Mouse (Mus musculus) 3T3-L1 (cell line): ENCODE measurements at regions not wholly inside any gene's neighbourhood (a gene's known extent, or its start where the extent isn't known, plus 50 kb on each side); places are given as distances from the start of the nearest gene placed in this dataset.
"Not testable (repeated sequence)": the region's sequence is repeated elsewhere in the genome, so short reads cannot be mapped to it uniquely, and the experiment has no call there.

Experiments
- DNase-seq: peaks from one replicate; pipeline ENCODE4 v3.0.0-alpha.2; 2015; ENCODE audit warnings: low read depth, low spot score

DNA sequence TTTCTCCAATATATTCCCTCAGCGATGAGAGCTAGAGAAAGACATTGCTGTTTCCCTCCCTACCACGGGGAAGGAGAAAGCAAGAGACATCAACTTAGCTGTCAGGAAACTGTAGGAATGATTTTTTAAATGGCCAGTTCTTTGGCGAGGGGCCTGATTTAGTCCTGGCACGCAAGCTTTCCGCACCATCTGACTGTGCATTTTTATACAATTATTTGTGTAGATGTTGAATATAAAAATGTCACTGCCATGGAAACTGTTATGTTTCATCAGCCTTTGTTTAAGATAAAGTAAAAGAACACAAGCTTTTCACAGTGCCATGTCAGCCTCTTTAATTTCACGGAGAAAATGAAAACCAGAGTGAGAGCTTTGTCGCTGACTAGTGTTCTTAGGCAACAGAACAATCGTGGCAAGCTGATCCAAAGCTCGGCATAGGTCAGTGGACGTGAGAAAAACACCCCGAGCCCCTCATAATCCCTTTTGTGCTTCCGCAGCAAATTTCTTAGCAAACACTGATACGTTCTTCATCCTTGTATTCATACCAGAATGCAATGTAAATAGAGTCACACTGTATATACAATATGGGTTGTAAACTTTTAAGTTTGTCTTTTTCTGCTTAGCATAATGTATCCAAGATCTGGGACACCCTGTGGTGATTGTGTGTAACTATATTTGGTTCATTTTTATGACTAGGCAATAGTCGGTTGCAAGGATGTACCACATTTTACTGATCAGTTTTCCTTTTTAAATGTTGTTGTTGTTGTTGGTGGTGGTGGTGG, 79.9 kb upstream of the Tars start:
- DNase-seq = no peak

DNA sequence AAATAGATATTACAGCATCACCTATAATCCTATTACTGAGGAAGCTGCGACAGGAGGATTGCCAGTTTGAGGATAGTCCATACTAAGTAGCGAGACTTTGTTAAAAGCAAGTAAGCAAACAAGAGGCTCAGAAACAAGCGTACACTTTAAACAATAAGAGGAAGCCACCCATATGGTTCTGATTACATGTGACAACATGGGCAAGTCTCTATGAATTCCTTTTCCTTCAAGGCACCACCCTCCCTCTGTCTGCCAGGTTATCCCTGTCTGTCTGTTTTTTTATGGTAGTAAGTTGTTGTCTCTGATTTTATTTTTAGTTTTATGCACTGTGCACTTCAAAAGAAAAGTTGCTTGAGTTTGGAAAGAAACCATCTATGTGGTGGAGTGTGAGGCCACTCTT, 76.8 kb upstream of the Tars start:
- DNase-seq = peak; percentile 70

DNA sequence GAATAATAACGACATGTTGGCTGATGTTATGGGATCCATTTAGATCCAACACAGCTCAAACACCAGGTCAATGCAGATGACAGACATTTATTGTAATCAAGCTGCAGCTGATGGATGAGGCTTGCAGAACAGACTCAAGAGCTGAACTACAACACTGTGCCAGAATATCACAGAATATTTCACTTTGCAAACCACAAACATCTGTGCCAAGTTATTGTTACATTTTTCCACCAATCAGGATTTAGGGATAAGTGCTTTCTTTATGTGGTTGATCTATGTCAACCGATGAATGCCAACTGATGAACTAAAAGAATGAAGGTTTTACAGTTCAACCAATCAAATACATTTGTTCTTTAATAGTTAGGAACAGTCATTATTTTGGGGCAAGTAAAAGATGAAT, 63.9 kb upstream of the Tars start:
- DNase-seq = peak; percentile 80

DNA sequence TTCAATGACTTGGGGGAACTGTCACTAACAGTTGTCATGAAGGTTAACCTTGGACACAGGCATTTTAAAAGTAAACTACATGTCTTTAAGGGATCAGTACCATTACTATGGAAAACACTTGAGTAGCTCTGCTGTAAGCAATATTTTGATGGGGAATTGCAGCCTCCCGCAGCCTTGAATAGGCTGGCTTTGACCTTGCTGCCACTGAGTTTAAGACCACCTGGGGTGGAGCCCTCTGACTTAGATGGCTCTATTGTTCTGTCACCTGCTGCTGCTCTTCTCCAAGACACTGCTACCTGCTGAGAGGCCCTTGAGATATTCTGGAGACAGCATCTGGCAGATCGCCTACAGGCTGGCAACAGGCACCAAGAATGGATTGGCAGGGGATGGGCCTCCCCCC, 62.1 kb upstream of the Tars start:
- DNase-seq = not testable (repeated sequence)

DNA sequence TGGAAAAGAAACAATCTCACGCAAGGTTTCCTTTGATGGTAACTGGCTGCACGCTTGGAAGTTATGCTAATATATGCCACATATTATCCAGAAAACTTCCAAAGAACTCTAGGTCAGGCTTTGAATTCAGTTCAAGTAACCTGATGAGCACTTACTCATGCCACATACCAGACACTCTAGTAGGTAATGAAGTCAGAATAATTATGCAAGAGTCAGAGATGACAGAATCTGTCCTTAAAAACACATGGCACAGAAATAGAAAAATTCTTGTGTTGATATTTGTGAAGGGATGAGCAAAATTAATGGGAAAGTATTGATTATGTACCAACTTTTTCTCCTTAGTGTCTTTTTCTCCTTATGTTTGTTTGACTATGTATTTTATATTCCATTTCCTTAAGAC, 59.8 kb upstream of the Tars start:
- DNase-seq = no peak

DNA sequence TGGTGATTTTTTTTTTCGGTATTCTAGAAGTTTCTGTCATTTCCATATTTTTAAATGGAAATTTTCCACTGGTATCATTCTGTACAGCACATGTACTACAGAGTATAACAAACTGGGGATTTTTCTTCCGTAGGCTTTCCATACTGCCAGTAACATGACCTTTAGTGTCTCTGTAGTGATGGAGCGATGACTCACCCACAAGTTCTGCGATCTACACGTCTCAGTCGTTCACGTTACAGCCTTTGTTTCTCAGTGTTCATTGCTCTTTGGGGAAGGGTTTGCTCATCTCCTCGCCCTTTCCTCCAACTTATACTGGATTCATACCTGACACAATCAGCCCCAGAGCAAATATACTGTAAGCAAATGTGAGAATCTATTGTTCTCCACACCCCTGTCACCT, 57.8 kb upstream of the Tars start:
- peak; percentile 77 for DNase-seq

DNA sequence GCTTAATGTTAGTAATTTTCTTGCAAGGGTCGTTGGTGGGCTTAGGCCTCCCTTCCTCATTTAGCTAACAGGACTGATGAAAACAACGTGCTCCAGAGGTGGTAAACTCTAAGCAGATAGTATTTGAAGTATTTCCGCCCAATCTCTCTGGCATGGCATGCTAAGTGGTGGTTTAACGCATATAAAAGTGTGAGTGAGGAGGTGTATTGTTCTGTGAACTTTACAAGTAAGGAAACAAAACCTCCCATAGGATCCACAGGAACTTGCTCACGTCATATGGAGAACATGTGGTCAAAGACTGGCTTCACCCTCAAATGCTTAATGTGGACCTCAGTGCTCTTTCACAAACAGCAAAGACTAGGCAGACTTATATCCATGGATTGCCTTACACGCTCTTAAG, 56.5 kb upstream of the Tars start:
- DNase-seq = peak; percentile 28

DNA sequence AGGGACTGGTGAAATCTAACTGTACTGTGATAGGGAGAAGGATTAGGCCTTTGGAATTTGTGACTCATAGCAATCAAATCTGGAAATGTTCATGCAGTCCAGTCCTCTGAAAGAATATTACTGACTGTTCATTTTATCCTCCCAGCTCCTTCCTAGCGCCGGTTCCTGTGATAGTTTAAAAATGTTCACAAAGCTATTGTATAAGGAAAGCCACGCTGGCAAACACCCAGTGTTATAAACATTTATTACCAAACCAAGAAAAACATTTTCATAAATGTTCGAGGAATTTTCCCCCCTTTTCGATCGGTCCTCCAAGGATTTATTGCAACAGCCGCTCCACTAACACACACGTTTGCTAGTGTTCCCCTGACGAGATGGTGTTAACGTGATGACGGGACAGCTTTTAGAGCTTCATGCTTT, 55.9 kb upstream of the Tars start:
- DNase-seq = peak; percentile 81

DNA sequence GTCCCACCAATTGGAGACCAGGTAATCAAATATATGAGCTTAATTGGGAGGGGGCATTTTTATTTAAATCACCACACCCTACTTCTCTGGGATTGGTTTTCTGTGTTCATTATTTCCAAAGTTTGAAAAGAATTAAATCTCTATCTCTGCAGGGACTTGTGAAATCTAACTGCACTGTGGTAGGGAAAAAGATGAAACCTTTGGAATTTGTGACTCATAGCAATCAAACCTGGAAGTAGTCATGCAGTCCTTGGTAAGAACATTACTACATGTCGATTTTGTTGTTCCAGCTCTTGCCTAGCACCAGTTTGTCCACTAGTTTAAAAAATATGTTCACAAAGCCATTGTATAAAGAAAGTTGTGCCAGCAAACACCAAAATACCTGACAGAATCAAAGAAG, 54.5 kb upstream of the Tars start:
- peak; percentile 72 for DNase-seq

DNA sequence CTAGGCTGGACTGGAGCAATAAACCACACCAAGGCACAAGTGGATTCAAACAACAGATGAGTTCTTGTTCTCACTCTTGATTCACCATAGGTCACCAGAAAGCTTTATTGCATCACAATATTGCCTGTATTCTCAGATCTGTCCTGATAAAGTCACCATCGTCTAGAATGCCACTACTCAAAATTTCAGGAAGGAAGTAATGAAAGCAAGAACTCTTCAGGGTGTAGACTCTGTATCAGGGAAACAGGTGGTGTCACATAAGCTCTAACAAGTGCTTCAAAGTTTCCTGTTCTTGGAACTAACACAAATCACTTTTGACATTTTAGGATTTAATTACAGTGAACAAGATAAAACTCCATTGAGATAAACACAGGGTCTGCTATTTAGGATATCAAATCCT, 52.2 kb upstream of the Tars start:
- DNase-seq = no peak
